Mouse (Mus musculus): ENCODE measurements around the gene Erich2.
"Not testable (repeated sequence)": the region's sequence is repeated elsewhere in the genome, so short reads cannot be mapped to it uniquely, and the experiment has no call there.

Erich2 gene

DNA sequence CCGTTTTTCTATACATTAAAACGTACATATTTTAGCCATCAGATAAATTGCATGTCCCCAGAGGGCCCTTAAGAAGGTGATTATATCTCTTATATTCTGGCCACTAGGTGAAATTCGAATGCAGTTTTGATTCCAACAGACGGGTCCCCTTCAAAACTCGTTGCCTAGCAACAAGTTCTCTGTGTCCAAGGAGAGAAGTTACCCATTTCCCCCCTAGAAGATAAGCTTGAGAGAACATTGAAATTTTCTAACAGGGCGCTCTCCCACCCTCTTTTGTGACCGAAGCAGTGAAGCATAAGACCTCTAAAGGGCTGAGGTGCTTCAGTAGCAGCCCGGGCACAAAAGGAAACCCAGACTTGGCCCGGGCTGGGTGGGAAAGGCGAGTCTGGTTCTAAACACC, at the start of gene Erich2:
TSS of gene Erich2 (plus strand) at position 324 of the 400 bp plus-strand sequence.
- DNase-seq = no peak

DNA sequence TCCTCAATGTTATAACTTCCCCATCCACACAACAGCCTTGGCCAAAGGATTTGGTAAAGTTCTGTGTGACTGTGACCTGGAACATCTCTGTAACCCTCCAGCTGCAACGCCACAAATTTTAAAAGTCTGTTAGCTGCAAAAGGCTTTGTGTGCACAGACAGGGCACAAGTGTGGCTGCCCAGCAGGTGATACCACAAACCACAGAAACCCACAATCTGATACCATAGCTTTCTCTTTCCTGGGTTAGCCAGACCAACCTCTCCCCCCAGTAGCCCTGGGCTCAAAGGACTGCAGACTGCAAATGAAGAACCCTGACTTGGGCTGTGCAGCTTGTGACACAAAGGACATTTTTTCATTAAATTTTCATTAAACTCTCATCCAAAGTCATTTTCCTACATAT, 45.0 kb upstream of the Erich2 start:
- no peak for DNase-seq

DNA sequence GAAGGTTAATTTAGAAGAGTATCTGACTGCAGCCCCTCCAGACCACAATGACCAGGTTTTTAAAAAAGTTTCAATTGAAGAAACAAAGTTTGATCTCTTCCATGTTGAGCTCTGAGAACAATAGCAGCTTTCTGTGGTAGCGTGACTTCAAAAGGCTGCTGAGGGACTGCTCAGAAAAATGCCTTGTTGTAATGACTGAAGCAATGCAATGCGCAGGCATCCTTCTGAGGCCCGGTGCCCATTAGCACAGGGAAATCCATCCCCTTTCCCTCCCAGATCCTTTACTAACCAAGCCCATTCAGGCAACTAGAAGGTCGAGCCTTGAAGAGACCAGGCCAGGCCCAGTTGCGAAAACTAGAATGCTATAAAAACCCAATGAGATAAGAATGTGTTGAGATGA, 37.5 kb upstream of the Erich2 start:
- no peak for DNase-seq

DNA sequence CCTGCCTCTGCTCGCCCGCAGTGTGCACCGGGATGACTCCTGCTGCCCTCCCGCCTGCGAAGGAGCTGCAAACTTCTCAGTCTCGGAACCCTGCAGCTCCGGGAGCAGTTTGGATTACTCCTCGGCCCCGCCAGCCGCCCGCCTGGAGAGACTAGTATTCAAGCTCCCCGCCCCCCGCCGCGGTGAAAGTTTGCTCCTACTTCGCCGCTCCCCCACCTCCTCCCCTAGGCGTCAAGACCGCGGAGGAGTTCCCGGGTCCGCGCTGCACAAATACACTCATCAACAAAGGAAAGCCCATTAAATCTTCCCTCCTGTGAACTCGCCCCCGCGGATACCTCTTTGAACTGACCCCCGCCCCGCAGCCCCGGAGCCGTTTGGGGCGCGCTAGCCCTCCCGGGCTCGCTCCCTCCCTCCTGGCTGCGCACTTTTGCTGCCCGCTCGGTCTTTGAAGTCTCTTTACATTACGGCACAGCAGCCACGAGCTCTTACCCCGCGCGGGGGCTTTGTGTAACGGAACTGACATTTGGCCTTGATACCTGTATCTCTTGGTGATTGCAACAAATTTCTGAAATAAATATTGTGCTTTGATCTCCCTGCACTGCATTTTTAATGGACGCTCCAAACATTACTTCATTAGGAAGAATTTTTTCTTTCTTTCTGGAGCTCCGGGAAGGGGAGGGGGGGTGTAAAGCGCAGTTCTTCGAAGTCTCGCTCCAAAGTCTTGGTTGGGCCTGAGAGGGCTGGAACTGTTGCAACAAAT, 36.6 kb upstream of the Erich2 start:
- no peak for DNase-seq

- no peak for DNase-seq
These were observed 10.8 kb upstream of the Erich2 start for GRCm38 (mm10) chr2:70497715-70498318.

GRCm38 (mm10) chr2:70503436-70503835, 5.2 kb upstream of the Erich2 start:
- no peak for DNase-seq

DNA sequence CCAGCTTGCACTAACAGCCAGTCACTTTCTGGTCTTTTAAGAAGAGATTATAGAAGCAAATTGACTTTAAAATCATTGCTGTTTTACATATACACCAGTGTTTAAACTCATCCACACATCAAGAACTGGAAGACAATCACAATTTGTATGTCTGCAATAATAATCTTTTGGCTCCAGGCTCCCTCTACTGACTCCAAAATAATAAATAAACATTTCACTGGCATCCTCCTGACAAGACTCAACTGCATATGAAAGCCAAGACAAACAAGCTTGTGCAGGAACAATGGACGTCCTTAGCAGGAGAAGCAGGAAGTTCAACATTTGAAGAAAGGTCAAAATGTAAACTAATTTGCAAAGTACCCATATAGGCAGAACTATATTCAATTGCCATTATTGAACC, 3.4 kb upstream of the Erich2 start:
- no peak for DNase-seq

- no peak for DNase-seq
These were observed 2.7 kb upstream of the Erich2 start for GRCm38 (mm10) chr2:70505896-70506295.

GRCm38 (mm10) chr2:70506372-70506771, 2.2 kb upstream of the Erich2 start:
- DNase-seq = no peak

DNA sequence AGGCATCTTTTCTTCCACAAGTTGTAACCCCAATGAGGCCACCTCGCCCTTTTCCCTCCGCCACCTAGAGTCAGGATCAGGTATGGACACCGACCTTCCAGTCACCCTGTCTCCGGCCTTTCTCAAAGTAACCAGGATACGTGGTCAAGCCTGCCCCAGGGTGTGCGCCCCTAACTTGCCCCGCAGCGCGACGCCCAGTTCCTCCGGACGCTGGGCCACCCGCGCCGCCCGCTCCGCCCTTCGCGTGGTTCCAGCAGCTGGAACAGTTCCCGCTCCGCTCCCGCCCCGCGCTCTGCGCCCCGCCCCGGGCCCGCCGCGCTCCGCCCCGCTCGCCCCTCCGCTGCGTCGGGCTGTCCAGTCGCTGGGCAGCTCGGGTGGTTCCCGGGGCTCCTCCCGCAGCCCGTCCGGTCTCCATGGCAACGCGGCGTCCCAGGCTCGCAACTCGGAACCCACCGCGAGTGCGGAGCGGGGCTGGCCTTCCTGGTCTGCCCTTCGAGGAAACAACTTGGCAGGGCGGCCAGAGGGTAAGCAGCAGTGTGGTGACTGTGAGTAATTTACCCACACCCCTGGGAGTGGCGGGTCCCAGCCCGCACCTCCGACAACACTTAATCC, 508 bp downstream of the Erich2 start:
- DNase-seq = peak; percentile 31

DNA sequence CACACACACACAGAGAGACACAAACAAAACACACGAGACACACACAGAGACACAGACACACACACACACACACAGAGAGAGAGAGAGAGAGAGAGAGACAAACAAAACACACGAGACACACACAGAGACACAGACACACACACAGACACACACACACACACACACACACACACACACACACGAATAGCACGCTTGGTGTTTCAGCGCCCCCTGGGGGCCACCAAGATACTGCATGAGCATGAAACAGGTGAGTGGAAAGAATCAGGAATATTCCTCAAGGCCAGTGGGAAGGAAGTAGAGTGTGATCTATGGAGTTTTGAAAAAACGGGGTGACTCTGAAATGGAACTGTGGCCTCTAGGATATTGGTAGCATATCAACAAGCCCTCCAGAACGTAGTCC, 29.7 kb downstream of the Erich2 start:
- DNase-seq = not testable (repeated sequence)

- no peak for DNase-seq
These were observed 42.1 kb downstream of the Erich2 start for GRCm38 (mm10) chr2:70550671-70551070.

GRCm38 (mm10) chr2:70551446-70551845, 42.8 kb downstream of the Erich2 start:
- no peak for DNase-seq

DNA sequence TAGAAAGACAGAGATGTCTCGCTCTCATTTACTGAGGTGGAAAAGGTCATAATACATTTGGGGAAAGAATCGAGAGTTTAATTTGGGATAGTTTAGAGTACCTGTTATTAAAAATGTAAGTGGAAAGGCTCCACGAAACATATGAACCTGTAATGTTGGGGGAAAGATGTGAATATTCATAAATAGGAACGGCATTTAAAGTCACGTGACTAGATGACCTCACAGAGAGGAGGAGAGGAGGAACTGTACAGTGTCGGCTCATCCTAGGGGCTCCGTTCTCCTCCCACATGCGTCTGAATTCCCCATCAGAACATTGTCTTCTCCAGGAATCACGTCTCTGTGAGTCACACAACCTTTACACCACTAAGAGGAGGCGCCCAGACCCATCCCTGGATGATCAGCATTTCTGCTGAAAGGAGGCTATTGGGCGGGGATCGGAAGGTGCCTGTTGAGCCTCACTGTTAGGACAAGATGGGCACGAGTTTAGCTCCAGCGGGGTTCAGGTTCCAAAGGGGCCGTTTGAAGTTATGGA, 43.5 kb downstream of the Erich2 start:
- no peak for DNase-seq

DNA sequence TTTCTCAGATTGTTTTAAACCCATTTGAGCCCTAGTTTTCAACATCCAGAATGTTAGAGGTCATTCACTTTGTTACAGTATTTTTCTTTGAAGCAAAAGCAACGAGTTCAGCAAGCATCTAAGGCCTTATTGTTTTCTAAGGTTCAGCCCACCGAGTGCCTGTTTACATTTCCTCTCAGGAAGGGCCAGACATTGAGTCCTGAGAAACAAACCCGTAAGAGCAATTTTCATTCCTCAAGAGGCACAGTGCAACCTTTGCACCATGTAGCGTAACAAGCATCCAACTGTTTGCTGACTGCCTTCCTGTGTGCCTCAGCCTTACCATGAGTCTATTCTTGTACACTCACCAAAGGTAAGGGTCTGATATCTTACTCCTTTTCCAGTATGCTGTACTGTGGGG, 44.2 kb downstream of the Erich2 start, which contains the start of gene Gad1:
TSS of gene Gad1 (plus strand) at position 301 of the 400 bp plus-strand sequence.
- no peak for DNase-seq

DNA sequence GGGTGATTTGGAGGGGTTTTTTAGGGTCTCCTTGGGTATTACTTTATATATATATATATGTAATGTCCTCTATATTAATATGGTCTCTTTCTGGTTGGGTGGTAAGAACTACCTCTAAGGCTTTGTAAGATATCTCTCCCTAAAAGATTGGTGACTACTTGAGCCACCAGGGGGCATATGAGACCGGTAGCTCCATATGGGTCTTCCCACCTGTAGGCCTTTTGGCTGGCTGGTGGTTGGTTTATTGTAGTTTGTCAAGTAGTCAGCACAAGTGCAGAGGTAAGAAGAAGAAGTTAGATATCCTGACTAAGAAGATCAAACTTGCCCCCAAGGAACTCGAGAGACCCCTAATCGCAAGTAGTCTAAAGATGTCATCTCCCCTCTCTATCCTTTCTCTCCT, 45.2 kb downstream of the Erich2 start:
- no peak for DNase-seq

- DNase-seq = peak; percentile 55
These were observed 49.7 kb downstream of the Erich2 start for GRCm38 (mm10) chr2:70558112-70558842.

DNA sequence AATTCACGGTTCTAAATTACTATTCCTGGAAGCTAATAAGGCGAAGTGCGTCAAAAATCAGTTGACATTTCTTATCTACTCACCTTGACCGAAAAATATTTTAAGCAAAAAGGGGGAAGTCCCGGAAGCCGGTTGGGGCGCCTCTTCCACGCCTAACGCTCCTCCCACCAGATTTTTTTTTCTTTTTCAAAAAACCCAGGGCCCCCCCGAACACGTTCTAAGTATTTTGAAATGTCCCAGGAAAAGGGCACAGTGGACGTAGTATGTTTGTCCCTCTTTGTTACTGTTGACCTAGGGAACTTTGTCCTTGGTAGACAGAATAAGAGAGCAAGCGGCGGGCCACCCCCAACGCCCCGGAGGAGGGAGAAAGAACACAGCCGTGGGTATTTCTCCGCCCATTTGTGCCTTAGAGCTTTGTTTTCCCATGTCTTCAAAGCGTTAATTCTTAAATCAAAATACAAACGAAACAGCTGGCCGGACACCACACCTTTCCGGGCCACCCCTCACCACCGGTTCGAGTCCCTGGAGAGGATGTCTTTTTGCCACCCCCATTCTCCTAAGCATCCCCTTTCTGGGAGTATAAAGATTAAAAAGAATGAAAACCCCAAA, 50.3 kb downstream of the Erich2 start:
- DNase-seq = no peak

DNA sequence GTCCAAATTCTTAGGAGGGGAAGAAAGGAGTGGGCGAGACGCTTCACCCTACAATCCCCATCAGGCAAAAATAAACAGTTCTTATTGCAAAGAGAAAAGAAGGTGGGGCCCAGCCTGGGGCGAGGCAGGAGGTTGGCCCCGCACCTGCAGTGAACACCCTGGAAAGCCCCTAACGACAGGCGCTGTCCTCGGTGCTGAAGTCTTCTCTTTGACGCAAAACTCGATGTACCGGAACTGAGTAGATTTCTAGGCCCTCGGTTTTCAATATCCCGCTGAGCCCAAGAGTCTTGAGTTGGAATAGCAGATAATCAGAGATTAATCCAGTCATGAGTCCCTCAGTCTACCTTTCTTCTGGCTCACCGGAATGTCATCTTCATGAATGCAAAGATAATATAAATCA, 50.9 kb downstream of the Erich2 start:
- no peak for DNase-seq

DNA sequence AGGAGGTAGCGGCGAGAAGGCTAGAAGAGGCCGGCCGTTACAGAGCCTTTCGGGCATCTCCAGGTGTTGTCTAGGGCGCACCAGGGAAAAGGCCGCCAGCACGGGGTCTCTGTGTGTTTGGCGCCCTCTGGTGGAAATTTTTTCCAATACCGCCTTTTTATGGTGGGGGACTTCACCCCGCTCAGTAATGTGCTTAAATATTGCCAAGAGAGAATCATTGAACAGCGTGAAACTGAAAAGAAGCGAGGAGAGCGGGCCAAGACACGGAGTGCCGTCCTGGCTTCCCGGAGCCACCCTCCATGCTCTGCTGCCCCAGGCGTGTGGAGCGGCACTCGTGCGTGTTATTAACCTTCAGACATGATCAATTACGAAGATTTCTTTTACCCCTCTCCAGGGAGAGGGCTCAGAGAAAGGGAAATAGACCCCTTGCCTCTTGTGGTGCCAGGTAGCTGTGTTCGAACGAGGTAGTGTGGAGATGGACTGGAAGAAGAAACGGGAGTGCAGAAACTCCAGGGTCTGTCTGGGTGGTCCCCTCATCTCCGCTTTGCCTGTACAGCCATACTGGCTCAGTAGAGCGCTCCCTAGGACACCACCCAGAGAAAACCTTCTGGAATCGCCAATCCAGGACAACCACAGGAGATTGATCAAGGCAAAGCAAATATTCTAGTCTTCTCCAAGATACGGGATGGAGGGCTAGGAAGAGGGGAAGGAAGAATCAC, 52.6 kb downstream of the Erich2 start:
- no peak for DNase-seq

DNA sequence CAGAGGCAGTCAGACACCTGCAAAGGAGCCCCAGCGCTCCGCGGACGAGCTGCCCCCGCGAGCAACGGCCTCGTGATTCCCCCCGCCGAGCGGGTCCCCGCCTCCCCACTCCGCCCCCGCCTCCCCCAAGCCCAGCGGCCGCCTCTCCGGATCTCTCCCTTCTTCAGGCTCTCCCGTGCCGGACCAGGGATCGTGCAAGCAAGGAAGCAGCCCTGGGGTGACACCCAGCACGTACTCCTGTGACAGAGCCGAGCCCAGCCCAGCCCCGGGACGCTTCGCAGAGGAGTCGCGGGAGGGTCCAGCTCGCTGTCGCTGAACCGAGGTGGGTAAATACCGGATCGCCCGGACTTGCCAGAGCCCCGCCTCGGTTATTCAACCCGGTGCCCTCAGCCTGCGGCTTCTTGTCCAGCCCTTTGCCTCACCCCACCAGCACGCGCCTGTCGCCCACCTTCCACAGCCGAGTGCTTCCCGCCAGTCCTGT, 53.4 kb downstream of the Erich2 start:
- DNase-seq = no peak

GRCm38 (mm10) chr2:70562611-70562980, 54.0 kb downstream of the Erich2 start:
- no peak for DNase-seq

All from cerebellum, adult 8-10 months (tissue).